Mouse (Mus musculus): ENCODE measurements around the gene Ndufa7. TPM values are rescaled to one million over a fixed set of nuclear protein-coding genes. Genes with fewer than 3 reads are reported as not detected.
"Not testable (repeated sequence)": the region's sequence is repeated elsewhere in the genome, so short reads cannot be mapped to it uniquely, and the experiment has no call there.

Gene Ndufa7
- polyA plus RNA-seq, 1 experiment: 328 TPM

DNA sequence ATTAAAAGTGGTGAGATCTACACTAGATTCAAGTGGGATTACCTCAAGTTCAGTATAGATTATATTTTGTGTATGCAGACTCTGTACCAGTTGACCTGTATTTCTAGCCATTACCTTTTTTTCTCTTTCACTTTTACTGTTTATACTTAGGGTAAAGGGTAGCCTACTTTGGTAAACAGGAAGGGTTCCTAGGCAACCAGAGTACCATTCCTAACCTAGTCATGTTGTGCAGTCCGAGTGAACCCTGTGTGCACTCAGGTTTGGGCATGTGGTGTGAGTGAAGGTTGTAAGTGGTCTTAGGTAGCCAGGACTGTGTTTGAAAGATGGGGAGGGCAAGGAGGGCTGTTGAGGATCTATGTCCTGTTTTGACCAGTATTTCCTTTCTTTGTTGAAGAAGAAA, 27.0 kb downstream of the Ndufa7 start:
- Histone ChIP-seq H3K4me1 (ENCODE audit: control insufficient read depth, insufficient read depth, low read length) (no peaks in the 10 kb centered on the region), H3K4me3 (ENCODE audit: insufficient read depth, low read length) (no peak overlapping the region), H3K27ac (ENCODE audit: insufficient read depth, low read length) (no peak overlapping the region)
- TF ChIP-seq POLR2A (IDR thresholded peaks at IDR 0.05; ENCODE audit: extremely low read depth, insufficient read depth, low read length): no peak
- TF ChIP-seq CTCF (IDR thresholded peaks at IDR 0.05; ENCODE audit: extremely low read depth, insufficient read depth, low read length): no peak

DNA sequence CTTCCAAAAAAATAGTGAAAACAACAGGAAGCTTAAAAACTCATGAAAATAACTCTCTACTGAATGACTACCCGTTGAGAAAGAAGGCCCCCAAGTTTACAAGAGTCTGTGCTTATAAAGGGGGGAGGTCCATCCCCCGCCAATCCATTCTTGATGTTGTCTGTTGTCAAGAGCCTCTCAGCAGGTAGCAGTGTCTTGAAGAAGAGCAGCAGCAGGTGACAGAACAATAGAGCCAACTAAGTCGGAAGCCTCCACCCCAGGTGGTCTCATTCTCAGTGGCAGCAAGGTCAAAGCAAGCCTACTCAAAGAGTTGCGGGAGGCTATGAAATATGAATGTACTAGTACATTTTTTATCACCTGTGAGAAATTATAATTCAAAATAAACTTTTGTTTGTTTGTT, 33.4 kb downstream of the Ndufa7 start:
- no peak overlapping the region for H3K27ac ChIP-seq (ENCODE audit: insufficient read depth, low read length)
- no peak overlapping the region for H3K4me3 ChIP-seq (ENCODE audit: insufficient read depth, low read length)
- TF ChIP-seq POLR2A (IDR thresholded peaks at IDR 0.05; ENCODE audit: extremely low read depth, insufficient read depth, low read length) (no peak), CTCF (IDR thresholded peaks at IDR 0.05; ENCODE audit: extremely low read depth, insufficient read depth, low read length) (no peak)
- H3K4me1 ChIP-seq (ENCODE audit: control insufficient read depth, insufficient read depth, low read length): no peaks in the 10 kb centered on the region

DNA sequence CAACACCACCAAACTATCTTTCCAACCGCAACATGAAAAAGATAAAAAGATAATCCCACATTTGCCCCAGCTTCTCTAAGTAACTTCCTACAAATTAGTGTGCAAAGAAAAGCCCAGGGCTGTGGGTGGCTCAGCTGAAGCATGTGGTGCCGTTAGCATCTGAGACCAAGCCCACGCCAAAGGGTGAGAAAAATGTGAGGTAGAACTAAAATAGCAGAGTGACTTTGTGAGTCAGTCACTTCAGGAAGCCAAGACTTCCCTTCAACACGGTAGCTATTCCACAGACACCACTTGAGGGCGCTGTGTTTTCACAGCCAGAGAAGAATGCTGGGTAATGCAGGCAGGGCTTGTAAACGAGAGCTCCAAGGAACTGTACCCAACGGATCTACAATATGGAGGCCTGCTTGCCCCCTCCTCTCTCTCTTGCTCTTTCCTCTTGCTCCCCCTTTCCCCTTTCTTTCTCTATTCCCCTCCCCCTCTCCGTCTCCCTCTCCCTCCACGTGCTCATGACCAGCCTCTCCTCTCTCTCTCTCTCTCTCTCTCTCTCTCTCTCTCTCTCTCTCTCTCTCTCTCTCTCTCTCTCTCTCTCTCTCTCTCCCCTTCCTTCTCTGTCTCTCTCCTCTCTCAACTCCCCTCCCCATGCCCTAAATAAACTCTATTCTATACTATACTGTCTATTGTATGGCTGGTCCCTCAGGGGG, 41.1 kb downstream of the Ndufa7 start:
- Histone ChIP-seq H3K27ac (ENCODE audit: insufficient read depth, low read length) (no peak overlapping the region), H3K4me1 (ENCODE audit: control insufficient read depth, insufficient read depth, low read length) (peaks cover 3% of the 10 kb centered on the region; the same call in 1 of the 2 replicates), H3K4me3 (ENCODE audit: insufficient read depth, low read length) (no peak overlapping the region)
- TF ChIP-seq POLR2A (IDR thresholded peaks at IDR 0.05; ENCODE audit: extremely low read depth, insufficient read depth, low read length) (no peak), CTCF (IDR thresholded peaks at IDR 0.05; ENCODE audit: extremely low read depth, insufficient read depth, low read length) (peak; percentile 72)

DNA sequence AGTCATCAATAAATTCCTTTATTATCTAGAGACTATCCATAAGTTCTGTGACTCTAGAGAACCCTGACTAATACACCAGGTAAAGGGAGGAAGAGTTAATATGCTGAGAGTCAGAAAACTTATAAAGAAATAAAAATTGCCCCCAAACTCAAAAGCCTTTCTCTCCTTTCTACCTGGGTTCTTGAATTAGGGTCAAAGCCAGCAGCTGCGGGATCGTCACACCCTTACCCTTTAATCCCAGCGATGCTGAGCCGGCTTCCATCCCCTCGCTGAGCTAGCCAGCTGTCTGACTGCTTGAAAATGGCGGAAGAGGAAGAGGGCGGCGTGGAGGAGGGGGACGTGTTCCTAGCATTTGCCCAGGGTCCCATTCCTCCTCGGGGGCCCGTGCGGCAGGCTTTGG, 49.2 kb downstream of the Ndufa7 start, which contains the start of gene Gm7029:
Gene Gm7029, plus strand, starts transcription at position 301 of the 400 bp plus-strand sequence.
- H3K4me3 ChIP-seq (ENCODE audit: insufficient read depth, low read length); H3K27ac ChIP-seq (ENCODE audit: insufficient read depth, low read length); H3K4me1 ChIP-seq (ENCODE audit: control insufficient read depth, insufficient read depth, low read length): not testable (repeated sequence)

DNA sequence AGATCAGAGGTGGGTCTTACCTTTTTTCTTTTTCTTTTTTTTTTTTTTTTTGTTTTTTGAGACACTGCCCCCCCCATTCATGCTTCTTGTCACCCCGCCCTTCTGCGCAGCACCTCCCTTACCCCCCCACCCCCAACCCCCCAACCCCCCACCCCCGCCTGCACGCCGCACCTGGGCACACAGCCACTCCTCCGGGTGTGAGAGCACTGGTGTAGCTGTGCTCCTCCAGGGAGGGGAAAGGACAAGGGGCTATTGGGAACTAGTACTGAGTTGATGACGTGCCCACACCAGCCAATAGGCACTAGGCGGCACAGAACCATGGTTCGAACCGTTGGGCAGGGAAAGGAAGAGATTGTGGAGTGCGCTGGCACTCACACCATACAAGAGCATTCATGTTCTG, 50.0 kb downstream of the Ndufa7 start:
- Histone ChIP-seq H3K4me1 (ENCODE audit: control insufficient read depth, insufficient read depth, low read length) (no peaks in the 10 kb centered on the region), H3K4me3 (ENCODE audit: insufficient read depth, low read length) (no peak overlapping the region), H3K27ac (ENCODE audit: insufficient read depth, low read length) (no peak overlapping the region)
- TF ChIP-seq CTCF (IDR thresholded peaks at IDR 0.05; ENCODE audit: extremely low read depth, insufficient read depth, low read length) (no peak), POLR2A (IDR thresholded peaks at IDR 0.05; ENCODE audit: extremely low read depth, insufficient read depth, low read length) (no peak)

DNA sequence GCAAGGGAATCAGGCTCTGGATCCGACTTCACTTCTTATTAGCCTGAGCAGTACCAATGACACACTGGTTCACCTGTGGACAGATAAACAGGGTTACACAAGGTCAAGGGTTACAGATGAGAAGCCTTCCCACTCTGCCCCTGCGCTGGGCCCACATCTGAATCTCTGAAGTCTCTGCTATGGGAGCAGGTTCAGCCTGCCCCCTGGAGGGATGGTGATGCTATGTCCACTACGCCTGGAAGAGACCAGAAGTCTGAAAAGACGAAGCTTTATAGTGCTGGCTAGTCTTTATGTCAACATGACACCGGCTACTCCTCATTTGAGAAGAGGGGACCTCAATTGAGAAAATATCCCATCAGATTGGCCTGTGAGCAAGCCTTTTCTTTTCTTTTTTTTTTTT, 51.4 kb downstream of the Ndufa7 start:
- not testable (repeated sequence) for H3K4me3 ChIP-seq (ENCODE audit: insufficient read depth, low read length); H3K4me1 ChIP-seq (ENCODE audit: control insufficient read depth, insufficient read depth, low read length)
- 0 out of 2 replicates have a peak, but pooled peaks have one; percentile 14 for TF ChIP-seq CTCF (IDR thresholded peaks at IDR 0.05; ENCODE audit: extremely low read depth, insufficient read depth, low read length)

DNA sequence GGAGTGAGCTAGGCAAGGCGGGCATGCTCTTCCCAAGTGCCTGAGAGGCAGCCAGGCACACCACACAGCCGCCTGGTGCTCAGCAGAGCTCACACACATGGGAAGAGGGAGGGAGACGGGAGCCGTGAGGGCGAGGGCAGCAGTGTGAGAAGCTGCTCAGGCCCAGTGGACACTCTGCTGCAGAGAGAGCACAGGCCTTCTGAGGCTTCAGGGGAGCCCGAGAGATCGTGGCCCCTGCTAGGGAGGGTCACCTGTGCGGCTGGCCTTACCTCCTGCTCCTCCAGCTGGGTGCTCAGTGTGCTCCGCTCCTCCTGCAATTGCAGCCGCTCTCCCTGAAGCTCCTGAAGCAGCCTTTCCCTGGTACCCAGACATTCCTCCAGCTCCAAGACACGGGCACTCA, 59.9 kb downstream of the Ndufa7 start:
- H3K27ac ChIP-seq (ENCODE audit: insufficient read depth, low read length); H3K4me3 ChIP-seq (ENCODE audit: insufficient read depth, low read length); H3K4me1 ChIP-seq (ENCODE audit: control insufficient read depth, insufficient read depth, low read length): not testable (repeated sequence)

More for the DNA sequence above, 51.4 kb downstream of the Ndufa7 start:
- not testable (repeated sequence) for H3K27ac ChIP-seq (ENCODE audit: insufficient read depth, low read length)

DNA sequence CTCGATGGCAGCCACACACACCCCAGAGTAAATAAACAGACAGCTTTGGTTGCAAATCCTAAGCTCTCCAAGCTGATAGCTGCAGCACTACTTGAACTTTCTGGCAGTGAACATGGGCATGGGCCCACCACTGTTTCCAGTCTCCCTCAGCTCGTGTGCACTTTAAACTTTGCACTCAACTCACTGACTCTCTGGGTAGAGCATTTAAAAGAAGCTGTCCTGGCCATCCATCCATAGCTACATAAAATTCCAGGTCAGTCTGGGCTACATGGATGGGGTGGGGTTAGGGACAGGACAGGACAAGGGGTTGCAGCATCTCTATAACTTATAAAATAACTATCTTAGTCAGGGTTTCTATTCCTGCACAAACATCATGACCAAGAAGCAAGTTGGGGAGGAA, 63.4 kb downstream of the Ndufa7 start:
- not testable (repeated sequence) for H3K27ac ChIP-seq (ENCODE audit: insufficient read depth, low read length); H3K4me3 ChIP-seq (ENCODE audit: insufficient read depth, low read length); H3K4me1 ChIP-seq (ENCODE audit: control insufficient read depth, insufficient read depth, low read length)

Other genes starting within 250 kb of the Ndufa7 start
- gene Zfp414, start 195.5 kb upstream of the Ndufa7 start, polyA plus RNA-seq (2012; rRNA removed): 77.4 and 79.6 TPM in 2 replicates
- gene Pram1, start 186.5 kb upstream of the Ndufa7 start, polyA plus RNA-seq (2012; rRNA removed): 0.42 TPM in 1 of 2 replicates, not detected in the other
- 146 and 158 TPM in 2 replicates for gene Hnrnpm, start 137.7 kb upstream of the Ndufa7 start, polyA plus RNA-seq (2012; rRNA removed)
- 127 and 137 TPM in 2 replicates for gene March2, start 105.9 kb upstream of the Ndufa7 start, polyA plus RNA-seq (2012; rRNA removed)
- gene Rab11b, start 64.0 kb upstream of the Ndufa7 start, polyA plus RNA-seq (2012; rRNA removed): 470 and 487 TPM in 2 replicates
- 2.4 and 2.9 TPM in 2 replicates for gene Angptl4, start 42.7 kb upstream of the Ndufa7 start, polyA plus RNA-seq (2012; rRNA removed)
- 59.0 and 69.7 TPM in 2 replicates for gene Kank3, start 14.1 kb upstream of the Ndufa7 start, polyA plus RNA-seq (2012; rRNA removed)
- 587 and 641 TPM in 2 replicates for gene Rps28, start within 50 bp of the Ndufa7 start, polyA plus RNA-seq (2012; rRNA removed)
- 30.0 and 33.0 TPM in 2 replicates for gene Cd320, start 18.5 kb downstream of the Ndufa7 start, polyA plus RNA-seq (2012; rRNA removed)
- not detected in 2 replicates for gene Gm7029, start 49.3 kb downstream of the Ndufa7 start, polyA plus RNA-seq (2012; rRNA removed)
- gene Kifc1, start 66.1 kb downstream of the Ndufa7 start, polyA plus RNA-seq (2012; rRNA removed): 2.0 and 2.3 TPM in 2 replicates
- gene Platr17, start 80.6 kb downstream of the Ndufa7 start, polyA plus RNA-seq (2012; rRNA removed): 1.7 TPM in 2 replicates
- gene Daxx, start 84.8 kb downstream of the Ndufa7 start, polyA plus RNA-seq (2012; rRNA removed): 27.2 and 27.4 TPM in 2 replicates
- gene Tapbp, start 91.3 kb downstream of the Ndufa7 start, polyA plus RNA-seq (2012; rRNA removed): 22.1 and 22.3 TPM in 2 replicates
- 31.9 and 33.5 TPM in 2 replicates for gene Zbtb22, start 91.3 kb downstream of the Ndufa7 start, polyA plus RNA-seq (2012; rRNA removed)
- 164 and 177 TPM in 2 replicates for gene Rgl2, start 105.0 kb downstream of the Ndufa7 start, polyA plus RNA-seq (2012; rRNA removed)
- 113 and 116 TPM in 2 replicates for gene Pfdn6, start 115.8 kb downstream of the Ndufa7 start, polyA plus RNA-seq (2012; rRNA removed)
- gene Wdr46, start 116.1 kb downstream of the Ndufa7 start, polyA plus RNA-seq (2012; rRNA removed): 13.5 TPM in 2 replicates
- gene B3galt4, start 126.9 kb downstream of the Ndufa7 start, polyA plus RNA-seq (2012; rRNA removed): 7.0 and 7.8 TPM in 2 replicates
- gene Vps52, start 131.2 kb downstream of the Ndufa7 start, polyA plus RNA-seq (2012; rRNA removed): 79.3 and 82.2 TPM in 2 replicates
- gene Rps18, start 131.4 kb downstream of the Ndufa7 start, polyA plus RNA-seq (2012; rRNA removed): 410 and 435 TPM in 2 replicates
- gene H2-K1, start 175.8 kb downstream of the Ndufa7 start, polyA plus RNA-seq (2012; rRNA removed): 72.2 and 79.0 TPM in 2 replicates
- gene Ring1, start 200.1 kb downstream of the Ndufa7 start, polyA plus RNA-seq (2012; rRNA removed): 73.1 and 73.2 TPM in 2 replicates
- 59.6 and 61.7 TPM in 2 replicates for gene H2-Ke6, start 203.5 kb downstream of the Ndufa7 start, polyA plus RNA-seq (2012; rRNA removed)
- 92.7 and 103 TPM in 2 replicates for gene Slc39a7, start 207.1 kb downstream of the Ndufa7 start, polyA plus RNA-seq (2012; rRNA removed)
- 78.5 and 81.5 TPM in 2 replicates for gene Rxrb, start 207.2 kb downstream of the Ndufa7 start, polyA plus RNA-seq (2012; rRNA removed)
- 9.3 and 12.1 TPM in 2 replicates for gene Col11a2, start 214.9 kb downstream of the Ndufa7 start, polyA plus RNA-seq (2012; rRNA removed)

All from cortical plate, adult 2 months (tissue).